Mouse (Mus musculus): Measurements from ENCODE around the gene Tnpo1.
"Not testable (repeated sequence)": the region's sequence is repeated elsewhere in the genome, so short reads cannot be mapped to it uniquely, and the experiment has no call there.

The Tnpo1 gene

DNA sequence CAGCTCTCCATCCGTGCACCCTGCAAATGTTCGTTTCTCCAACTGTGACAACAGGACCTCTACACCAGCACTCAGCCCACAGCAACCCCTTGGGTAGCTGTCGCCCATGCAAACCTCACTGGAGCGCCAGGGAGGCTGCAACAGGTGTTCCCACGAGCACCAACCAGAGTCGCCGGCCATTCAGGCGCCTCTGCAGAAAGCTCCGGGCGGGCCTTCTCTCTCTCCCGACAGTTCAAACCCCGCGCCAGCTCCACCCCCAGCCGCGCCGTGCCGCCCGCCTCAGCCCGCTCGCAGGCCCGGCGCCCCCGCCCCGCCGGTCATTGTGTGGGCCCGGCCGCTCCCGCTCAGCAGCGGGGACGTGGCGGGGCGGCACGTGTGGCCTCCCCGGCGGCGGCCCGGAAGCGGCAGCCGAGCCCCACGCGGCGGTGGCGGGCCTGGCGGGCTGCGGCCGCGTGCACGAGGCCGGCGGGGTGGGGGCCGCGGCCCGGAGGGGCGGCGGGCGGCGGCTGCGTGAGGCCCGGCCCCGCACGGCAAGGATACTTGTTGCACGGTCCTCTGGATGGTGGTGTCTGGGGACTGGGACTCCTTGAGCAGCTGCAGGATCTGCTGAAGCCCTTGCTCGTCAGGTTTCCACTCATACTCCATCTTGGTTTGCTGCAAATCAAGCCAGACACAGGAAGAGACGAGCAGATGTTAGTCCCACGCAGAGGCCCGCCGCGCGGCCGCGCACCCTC, 35.9 kb downstream of the Tnpo1 start:
- peak; percentile 65 for DNase-seq (ENCODE audit: low spot score)

DNA sequence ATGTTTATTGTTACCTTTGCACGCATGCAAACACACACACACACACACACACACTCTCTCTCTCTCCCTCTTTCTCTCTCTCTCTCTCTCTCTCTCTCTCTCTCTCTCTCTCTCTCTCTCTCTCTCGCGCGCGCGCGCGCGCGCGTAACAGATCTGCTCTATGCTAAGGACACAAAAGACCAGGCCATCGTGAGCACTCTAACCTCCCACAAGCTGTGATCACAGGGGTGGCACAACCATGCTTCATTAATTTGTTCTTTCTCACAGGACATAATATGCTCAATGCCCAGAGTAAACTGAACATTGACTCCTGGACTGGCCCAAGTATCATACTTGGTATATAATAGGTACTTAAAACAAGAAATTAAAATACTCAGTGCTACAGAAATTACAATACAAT, 37.0 kb downstream of the Tnpo1 start:
- DNase-seq (ENCODE audit: low spot score): no peak

DNA sequence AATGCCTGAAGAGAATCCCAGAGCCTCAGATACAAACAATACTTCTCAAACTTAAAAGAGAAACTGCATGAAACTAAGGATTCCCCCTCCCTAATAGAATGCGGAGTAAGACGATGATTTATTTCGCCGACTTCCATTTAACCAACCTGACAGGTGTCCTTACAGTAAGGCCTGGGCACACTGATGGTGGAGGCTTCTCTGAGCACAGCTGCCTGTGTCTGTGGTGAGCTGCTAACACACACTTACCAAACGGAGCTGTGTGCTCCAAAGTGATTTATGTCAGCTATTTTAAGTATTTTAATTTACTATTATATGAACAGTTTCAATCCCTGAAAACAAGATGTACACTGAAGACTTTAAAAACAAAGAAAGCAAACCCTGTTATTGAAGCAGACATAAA, 42.4 kb downstream of the Tnpo1 start:
- DNase-seq (ENCODE audit: low spot score): no peak

DNA sequence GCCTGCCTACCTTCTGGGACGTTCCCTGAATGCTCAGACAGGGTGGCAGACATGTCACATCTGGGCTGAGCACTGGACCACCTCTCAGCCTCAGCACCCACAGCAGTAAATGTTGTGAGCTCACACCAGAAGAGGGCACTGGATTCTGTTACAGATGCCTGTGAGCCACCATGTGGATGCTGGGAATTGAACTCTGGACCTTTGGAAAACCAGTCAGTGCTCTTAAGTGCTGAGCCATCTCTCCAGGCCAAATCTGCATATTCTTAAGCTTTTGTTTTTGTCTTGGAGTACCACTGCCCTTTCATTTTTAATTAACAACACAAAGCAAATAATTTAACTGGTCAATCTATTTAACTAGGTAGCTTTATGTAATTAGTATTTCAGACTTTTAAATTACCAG, 44.2 kb downstream of the Tnpo1 start:
- no peak for DNase-seq (ENCODE audit: low spot score)

DNA sequence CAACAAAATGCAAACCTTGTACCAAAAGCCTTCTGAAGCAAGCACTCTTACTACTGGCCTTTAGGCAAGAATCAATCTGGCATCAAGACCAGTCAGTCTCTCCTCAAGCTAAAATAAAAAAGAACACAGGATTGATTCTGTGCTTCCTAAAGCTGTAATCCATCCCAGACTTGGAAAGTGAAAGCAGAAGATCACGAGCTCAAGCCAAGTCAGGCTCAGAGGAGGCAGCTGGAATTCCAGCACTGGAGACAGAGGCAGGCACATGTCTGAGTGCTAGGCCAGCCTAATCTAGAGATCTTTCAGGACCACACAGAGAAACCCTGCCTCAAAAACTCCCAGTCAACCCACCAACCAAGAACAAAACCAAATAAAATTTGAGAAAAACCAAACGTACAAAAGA, 45.8 kb downstream of the Tnpo1 start:
- no peak for DNase-seq (ENCODE audit: low spot score)

DNA sequence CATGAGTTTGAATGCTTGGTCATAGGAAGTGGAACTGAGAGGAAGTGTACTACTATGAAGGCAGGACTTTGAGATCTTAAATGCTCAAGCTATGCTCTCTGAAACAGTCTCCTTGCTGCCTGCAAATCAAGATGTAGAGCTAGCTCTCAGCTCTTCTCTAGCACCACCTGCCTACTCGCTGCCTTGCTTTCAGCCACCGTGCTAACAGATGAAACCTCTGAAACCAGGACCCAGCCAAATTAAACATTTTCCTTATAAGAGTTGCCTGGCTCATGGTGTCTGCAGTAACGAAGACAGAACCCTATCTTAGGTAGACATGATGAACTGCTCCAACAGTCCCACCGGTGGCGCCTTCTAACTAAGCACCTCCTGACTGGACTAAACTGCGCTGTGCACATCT, 46.8 kb downstream of the Tnpo1 start:
- no peak for DNase-seq (ENCODE audit: low spot score)

DNA sequence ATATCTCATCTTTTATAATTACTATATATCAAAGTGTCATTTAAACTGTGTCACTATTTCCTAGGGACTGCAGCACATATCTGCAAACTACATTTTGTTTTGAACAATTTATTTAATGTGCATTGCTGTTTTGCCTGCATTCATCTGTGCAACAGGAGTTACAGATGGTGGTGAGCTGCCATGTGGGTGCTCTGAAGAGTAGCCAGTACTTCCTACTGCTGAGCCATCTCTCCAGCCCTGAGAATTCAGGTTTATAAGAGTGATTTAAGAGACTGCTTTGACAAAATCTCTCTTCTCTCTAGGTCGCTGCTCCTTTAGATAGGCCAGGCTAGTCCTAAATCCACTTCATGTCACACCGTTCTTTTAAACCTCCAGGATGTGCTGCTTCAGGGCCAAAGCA, 49.0 kb downstream of the Tnpo1 start:
- no peak for DNase-seq (ENCODE audit: low spot score)

DNA sequence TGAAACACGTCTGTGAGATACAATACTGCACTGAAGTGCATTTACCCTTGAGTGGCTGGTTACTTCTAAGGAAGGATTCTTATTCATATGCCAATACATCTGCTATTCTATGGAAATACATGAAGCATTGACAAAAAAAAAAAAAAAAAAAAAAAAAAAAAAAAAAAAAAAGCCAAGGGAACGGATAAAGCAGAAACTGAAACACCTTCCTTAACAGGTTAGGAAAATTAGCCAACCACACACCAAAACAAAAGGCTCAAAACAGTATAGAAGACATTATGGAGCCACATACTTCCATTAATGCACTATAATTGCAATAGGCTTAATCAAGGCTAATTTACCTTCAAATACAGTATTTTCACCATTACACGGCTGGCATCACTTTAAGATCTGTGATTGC, 51.5 kb downstream of the Tnpo1 start:
- DNase-seq (ENCODE audit: low spot score): no peak

DNA sequence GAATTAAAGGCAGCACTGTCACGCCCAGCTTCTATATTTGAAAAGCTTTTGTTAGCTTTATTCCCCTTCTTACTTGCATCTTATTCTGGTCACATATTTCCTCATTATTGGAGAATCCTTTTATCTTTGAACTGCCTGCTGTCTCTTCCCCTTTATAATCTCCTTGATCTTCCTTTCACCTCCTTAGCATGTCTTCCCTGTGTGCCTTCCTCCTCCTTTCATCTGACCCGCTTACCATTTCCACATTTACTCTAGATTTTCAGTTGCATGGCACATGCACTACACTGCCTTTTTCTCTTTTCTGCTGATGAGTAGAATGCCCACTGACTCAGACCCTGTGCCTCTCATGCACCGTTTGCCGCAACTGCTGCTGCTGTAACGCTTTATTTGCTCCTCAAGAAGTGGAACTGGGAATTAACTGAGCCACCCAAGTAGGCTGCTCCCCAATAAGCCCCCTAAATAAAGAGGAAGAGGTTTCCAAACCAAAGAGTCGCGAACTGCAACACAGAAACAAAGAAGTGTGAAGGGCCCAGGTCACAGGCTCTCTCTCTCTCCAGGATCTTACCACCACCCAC, 53.8 kb downstream of the Tnpo1 start:
- no peak for DNase-seq (ENCODE audit: low spot score)

DNA sequence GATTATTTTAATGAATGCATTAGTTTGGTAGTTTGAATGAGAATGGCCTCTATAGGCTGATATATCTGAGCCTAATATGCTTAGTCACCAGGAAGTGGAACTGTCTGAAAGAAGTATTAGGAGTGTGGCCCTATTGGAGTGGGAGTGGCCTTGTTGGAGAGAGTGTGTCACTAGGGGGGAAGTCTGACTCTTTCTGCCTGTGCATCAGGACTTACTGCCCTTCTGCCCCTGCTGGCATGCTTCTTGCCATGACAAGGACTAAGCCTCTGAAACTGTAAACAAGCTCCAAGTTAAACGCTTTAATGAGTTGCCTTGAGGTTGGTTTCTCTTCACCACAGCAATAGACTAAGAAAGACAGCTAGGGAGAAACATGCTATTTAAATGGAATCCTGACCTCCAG, 54.9 kb downstream of the Tnpo1 start:
- DNase-seq (ENCODE audit: low spot score): no peak

DNA sequence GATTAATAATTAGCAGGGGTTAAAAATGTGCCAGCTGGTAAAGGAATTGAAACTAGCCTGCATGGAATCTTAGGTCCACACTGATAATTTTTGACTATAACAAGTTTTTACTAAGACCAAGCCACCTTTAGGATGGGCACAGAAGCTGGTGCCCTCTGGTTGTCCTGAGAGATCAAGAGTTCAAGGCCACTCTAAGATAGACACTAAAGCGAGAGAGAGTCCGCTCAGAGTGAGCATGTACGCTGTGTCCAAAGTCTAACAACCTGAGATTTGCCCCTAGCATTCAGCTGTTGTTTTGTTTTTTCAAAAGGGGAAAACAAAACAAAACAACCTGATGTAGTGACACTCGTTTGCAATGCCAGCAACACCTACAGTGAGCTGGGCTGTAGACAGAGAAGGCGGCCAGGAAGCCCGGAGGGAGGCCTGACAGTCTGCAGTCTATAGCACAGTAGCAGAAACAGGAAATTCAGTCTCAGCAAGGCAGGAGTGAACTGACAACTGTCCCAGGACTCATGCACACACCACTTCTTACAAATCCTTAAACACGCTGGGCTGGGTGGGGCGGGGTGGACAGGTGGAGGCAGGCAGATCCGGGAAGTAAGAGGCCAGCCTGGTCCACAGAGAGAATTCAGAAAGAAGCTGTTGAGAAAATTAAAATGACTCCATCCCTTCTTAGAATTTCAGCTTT, 57.8 kb downstream of the Tnpo1 start:
- no peak for DNase-seq (ENCODE audit: low spot score)

DNA sequence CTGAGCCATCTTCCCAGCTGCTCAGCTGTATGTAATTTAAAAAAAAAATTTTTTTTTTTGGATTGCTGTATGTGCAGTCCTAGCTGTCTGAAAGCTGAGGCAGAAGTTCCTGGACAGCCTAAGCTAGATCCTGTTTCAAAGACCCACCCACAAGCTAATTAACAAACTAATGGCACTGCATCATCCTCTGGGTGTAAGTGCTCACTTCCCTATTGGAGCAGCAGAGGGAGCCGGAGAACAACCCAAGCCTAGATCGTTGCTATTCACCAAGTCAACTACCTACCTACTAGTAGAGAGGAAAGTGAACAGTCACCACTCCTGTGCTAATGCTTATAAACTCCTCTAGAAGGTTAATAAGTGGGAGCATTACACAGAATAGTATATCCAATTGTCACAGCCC, 58.4 kb downstream of the Tnpo1 start:
- peak; percentile 26 for DNase-seq (ENCODE audit: low spot score)

DNA sequence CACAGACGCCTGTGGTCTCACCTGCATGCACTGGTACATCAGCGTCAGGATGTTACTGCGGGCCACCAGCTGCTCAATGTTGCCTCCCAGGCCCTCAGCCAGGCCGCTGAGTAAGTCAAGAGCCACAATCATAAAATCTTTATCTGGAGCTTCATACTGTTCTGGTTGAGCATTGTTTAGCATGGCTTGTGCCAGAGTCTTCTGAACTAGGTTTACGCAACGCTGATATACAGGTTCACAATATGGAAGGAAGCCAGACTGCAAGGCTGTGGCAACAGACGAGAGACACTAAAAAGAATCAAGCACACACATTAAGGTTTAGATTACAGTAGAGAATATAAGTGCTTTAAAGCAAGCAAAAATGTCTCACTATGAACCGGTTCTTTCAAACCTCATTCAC, 70.9 kb downstream of the Tnpo1 start:
- DNase-seq (ENCODE audit: low spot score): no peak

DNA sequence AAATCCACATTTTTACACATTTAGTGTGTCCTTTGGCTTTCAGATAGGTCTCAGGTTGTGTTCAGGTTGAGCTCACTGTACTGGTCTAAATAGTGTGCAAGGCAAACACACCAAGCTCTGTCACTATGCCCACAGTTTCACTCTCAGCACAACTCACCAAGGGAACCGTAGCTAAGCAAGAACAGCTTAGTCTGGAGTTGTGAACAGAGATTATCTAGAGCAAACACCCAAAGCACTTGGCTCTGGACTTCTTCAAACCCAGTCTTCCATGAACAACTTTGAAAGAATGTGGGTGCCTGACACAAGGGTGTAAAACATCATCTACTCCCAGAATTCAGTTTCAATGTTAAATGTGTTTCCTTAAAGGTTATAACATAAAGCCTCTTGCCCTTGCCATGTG, 80.4 kb downstream of the Tnpo1 start:
- DNase-seq (ENCODE audit: low spot score): no peak

DNA sequence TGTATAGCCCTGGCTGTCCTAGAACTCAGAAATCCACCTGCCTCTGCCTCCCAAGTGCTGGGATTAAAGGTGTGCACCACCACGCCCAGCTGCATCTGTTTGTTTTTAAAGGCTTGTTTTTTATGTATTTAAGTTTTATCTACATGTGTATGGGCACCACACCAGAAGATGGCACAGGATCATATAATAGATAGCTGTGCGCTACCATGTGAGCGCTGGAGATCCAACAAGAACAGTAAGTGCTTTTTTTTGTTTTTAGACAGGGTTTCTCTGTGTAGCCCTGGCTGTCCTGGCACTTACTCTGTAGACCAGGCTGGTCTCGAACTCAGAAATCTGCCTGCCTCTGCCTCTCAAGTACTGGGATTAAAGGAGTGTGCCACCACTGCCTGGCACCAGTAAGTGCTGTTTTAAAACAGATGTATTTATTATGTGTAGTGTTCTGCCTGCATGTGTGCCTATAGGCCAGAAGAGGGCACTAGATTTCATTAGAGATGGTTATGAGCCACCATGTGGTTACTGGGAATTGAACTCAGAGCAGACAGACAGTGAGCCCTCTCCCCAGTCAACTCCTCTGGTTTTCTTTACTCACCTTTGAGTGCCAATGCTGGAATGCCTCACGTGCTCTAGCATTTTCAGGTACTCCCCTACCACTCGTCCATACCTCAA, 89.6 kb downstream of the Tnpo1 start:
- no peak for DNase-seq (ENCODE audit: low spot score)

DNA sequence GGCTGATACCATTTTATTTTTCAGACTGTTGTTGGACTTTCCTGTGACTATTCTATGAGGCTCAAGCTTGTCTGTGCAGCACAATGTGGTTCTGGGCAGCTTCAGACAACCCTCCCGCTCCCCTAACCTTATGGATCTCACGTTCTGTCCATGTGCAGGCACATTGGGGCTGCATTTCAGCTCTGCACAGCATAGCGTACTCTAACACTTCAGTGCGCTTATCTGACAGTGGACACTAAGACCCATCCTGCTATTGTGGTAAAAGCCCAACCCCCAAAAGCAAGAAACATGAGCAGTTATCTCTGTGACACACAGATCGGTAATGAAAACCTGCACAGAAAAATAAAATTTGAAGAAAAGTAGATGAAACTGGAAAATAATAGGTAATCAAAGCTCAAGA, 90.4 kb downstream of the Tnpo1 start:
- DNase-seq (ENCODE audit: low spot score): no peak

DNA sequence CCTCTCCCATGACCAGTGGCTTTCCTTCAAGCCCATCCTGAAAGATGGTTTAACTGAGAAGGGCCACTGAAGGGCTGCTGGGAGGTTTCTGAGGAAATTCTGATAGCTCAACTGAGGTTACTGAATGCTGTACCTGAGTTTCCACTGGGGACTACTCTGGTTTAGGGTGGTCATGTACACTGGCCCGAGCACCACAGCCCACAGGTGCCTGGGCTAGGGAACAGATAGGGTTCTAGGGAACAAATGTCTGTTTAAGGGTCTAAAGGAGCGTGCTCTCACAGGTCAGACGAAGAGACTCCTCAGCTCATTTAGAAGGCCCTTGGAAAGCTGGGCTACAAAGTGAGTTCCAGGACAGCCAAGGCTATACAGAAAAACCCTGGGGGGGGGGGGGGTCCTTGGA, 91.5 kb downstream of the Tnpo1 start:
- DNase-seq (ENCODE audit: low spot score): no peak

DNA sequence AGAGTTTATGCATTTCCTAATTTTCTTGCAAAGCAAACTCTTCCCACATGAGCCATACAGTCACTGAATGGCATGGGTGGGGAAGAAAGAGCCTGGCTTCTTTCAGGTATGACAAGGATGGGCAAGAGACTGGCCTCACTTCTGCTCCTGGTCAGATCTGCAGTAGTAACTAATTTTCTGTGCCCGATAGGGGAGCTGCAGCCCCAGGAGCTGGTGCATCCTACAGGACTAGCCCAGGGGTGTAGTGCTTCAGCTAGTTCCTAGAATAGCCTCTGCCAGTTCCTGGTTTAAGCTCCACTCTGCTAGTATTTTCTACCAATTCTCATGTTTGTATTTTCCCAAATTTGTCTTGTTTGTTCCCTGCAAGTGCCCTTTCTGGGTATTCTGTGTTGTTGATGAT, 92.0 kb downstream of the Tnpo1 start:
- no peak for DNase-seq (ENCODE audit: low spot score)

DNA sequence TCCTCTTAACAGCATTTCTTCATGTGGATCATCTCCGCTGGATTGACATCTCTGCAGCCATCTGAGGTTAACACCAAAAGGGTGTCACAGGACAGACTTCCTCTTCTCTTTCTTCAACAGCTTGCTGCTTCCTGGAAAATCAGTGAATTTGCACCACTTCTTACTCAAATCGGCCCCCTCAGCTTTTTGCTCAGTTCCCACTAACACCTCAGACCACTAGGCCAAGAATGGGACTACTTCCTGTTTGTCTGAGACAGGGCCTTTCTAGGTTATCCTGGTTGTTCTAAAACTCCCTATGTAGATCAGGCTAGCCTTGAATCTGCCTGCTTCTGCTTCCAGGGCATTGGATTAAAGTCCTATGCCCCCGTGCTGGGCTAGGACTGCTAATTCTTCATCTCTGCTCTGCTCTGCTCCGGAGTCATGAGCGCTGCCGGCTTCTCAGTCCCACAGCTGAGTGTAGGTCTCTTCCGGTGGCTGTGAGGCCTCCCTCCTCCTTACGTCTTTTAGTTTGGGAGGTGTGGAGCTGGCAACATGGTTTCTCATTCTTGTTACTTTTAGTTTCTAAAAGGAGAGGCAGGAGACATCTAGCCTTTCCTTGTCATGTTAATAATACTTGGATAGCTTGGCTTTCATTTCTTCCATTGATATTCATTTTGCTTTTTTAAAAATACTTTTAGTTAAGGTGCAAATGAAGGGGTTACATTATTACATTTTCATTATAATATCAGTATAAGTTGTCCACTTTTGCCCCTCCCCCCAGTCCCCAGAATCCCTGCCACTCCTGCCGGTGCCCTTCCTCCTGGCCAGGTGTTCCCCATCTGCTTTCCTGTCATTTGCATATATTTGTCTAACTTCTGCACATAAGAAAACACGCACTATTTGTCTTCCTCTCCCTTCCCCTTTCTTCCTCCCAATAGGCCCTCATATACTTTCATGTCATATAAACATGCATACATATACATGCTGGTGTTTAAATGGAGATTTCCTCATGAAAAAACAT, 93.4 kb downstream of the Tnpo1 start:
- DNase-seq (ENCODE audit: low spot score): no peak

DNA sequence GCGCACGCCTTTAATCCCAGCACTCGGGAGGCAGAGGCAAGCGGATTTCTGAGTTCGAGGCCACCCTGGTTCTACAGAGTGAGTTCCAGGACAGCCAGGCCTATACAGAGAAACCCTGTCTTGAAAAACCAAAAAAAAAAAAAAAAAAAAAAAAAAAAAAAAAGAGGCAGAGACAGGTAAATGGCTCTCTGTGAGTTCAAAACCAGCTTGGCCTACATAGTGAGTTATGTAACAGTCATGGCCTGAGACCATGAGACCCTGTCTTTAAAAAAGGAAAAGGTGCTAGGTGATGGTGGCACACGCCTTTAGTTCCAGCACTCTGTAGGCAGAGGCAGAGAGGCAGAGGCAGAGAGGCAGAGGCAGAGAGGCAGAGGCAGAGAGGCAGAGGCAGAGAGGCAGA, 97.2 kb downstream of the Tnpo1 start:
- DNase-seq (ENCODE audit: low spot score): not testable (repeated sequence)

DNA sequence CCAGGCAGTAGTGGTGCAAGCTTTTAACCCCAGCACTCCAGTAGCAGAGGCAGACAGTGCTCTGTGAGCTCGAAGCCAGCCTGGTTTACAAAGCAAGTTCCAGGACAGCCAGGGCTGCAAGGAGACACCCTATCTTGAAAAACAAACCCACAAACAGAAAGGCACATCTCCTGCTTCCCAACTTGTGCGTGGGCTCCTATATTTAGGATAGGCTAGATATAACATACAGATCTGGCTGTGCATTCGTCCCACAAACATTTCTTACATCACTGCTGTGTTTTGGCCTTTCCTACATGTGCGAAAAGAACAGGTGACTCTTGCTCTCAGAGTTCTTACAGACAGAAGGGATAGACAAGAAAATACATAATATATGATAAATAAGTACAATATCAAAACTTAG, 100.6 kb downstream of the Tnpo1 start:
- DNase-seq (ENCODE audit: low spot score): no peak

DNA sequence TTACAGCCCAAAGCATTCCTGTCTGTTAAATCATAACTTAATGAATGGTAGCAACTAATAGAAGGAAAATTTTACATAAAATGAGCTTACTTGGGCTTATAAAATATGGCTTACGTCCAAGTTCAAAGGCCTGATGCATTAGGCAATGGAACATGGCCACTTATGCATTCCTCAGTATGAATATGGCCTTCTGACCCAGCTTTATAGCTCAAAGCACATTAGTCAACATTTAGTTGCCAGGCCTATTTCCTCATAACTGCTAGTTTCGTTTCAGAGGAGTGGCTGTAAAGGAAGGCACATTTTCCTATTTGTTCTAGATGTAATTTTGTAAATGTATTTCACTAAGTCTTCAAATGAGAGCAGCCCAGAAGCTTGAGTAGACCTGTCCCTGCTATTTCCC, 107.1 kb downstream of the Tnpo1 start:
- DNase-seq (ENCODE audit: low spot score): no peak

Data from urinary bladder, postnatal 25 days (tissue).